Mouse (Mus musculus) intestine, postnatal 0 days (tissue): Measurements from ENCODE around the gene Taf6l. TPM values are rescaled to one million over a fixed set of nuclear protein-coding genes. Genes with fewer than 3 reads are reported as not detected.
"Not testable (repeated sequence)": the region's sequence is repeated elsewhere in the genome, so short reads cannot be mapped to it uniquely, and the experiment has no call there.

Experiments used
- ATAC-seq: fragments of 200-750 bp; cut with Nextera tagmentation; 2 replicates; pipeline ENCODE4 v1.8.0; 2017; ENCODE audit warnings: mild to moderate bottlenecking, moderate TSS enrichment, moderate library complexity
- H3K27ac ChIP-seq: fragments of 300-500 bp; sonication (generic); 2 replicates; pipeline ENCODE4 v1.5.1; 2014; ENCODE audit warnings: mild to moderate bottlenecking, low read depth, low read length, moderate library complexity
- H3K27me3 ChIP-seq: fragments of 300-500 bp; sonication (generic); replicated peaks from 2 replicates; pipeline ENCODE4 v1.6.1; 2014; ENCODE audit warnings: low read length, mixed read lengths; ENCODE audit not compliant: control insufficient read depth, insufficient read depth
- H3K36me3 ChIP-seq: fragments of 300-500 bp; sonication (generic); 2 replicates; pipeline ENCODE4 v1.6.1; 2014; ENCODE audit warnings: mild to moderate bottlenecking, moderate library complexity; ENCODE audit not compliant: control insufficient read depth, insufficient read depth
- H3K4me1 ChIP-seq: fragments of 300-500 bp; sonication (generic); replicated peaks from 2 replicates; pipeline ENCODE4 v1.6.1; 2014; ENCODE audit warnings: antibody characterized with exemption, low read length, mixed read lengths; ENCODE audit not compliant: control insufficient read depth, insufficient read depth
- H3K4me2 ChIP-seq: fragments of 300-500 bp; sonication (generic); replicated peaks from 2 replicates; pipeline ENCODE4 v1.6.1; 2014; ENCODE audit warnings: low read depth, mild to moderate bottlenecking, moderate library complexity
- H3K4me3 ChIP-seq: fragments of 300-500 bp; sonication (generic); 2 replicates; pipeline ENCODE4 v1.5.1; 2014; ENCODE audit warnings: low read depth, low read length
- H3K9ac ChIP-seq: fragments of 300-500 bp; sonication (generic); 2 replicates; pipeline ENCODE4 v1.6.1; 2014; ENCODE audit warnings: mild to moderate bottlenecking, low read depth, low read length
- H3K9me3 ChIP-seq: fragments of 300-500 bp; sonication (generic); 2 replicates; pipeline ENCODE4 v1.6.1; 2016; ENCODE audit warnings: mixed run types; ENCODE audit not compliant: control insufficient read depth
- CTCF ChIP-seq: sonication (generic); IDR thresholded peaks from 2 replicates; pipeline ENCODE4 v1.5.1; 2016; ENCODE audit warnings: low read depth, mild to moderate bottlenecking, control low read depth, antibody characterized with exemption, moderate library complexity
- WGBS: fragments of 180-500 bp; shearing (Covaris S2); extraction: QIAGEN DNeasy Blood & Tissue Kit; methylation state at CpG from one replicate; pipeline ENCODE4 v1.1.7; 2014; 5-methylcytosine and 5-hydroxymethylcytosine counted together
- polyA plus RNA-seq: library from polyadenylated mRNA; unstranded; fragments of >200 nt; fragmentation: Nextera tagmentation; extraction: Ambion mirVana; gene quantifications from 2 replicates; pipeline ENCODE4 v1.2.1, GENCODE M21; 2015

The Taf6l gene
- polyA plus RNA-seq, 1 experiment from 2014 or later = 12.0 TPM

DNA sequence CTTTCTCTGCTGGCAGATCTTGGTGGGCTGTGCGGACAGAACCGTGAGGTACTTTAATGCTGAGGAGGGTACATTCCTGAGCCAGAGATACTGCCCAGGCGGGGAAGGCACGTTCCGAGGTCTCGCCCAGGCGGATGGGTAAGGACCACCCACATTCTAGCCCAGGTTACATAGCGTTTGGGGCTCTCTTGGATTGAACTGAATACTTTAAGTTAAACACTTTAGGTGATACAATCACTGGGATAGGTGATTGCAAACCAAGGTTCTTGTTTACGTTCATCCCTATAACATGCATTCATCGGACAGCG, 50.1 kb downstream of the Taf6l start:
- no peaks in the 10 kb centered on the region for H3K27me3 ChIP-seq
- peaks cover 27% of the 10 kb centered on the region for H3K36me3 ChIP-seq
- H3K4me1 ChIP-seq = no peaks in the 10 kb centered on the region
- peak overlapping the region; percentile 71 for H3K9ac ChIP-seq
- ATAC-seq = peak; percentile 38; the same call in 1 of the 2 replicates
- no peak for TF ChIP-seq CTCF
- H3K4me2 ChIP-seq = peak overlapping the region; percentile 95
- peak overlapping the region; percentile 74 for H3K27ac ChIP-seq
- H3K9me3 ChIP-seq = no peaks in the 10 kb centered on the region
- peak overlapping the region; percentile 94 for H3K4me3 ChIP-seq
- 1% methylated on average over 11 of the region's 11 CpGs for WGBS

DNA sequence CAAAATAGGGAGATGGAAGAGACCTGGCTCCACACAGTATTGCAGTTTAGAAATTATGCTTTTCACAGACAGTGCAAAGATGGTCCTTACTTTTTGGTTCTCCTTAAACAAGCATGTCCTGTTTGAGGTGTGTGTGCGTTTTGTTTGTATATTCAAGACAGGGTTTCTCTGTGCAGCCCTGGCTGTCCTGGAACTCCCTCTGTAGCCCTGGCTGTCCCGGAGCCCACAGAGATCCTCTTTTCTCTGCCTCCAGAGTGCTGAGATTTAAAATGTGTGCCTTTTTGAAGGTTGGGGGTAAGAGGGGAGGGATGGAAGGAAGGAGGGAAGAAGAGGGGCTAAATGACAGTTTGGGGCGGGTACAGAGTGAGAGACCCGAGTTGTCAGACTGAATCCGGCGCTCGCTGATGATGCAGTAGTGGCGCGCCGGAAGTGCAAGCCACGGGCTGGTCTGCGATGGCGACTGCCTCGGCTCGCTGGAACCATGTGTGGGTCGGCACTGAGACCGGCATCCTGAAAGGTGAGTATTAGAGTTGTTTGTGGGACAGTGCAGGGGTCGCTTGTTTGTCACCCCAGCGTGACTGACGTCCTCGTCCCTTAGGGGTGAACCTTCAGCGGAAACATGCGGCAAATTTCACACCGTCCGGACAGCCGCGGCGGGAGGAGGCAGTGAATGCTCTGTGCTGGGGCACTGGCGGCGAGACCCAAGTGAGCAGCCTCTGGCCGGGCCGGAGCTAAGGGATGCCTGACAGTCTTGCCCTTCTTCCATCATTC, 50.6 kb downstream of the Taf6l start, which contains the start of gene Wdr74:
Gene Wdr74 (plus strand): TSS at position 439 of the 771 bp plus-strand sequence.
- Histone ChIP-seq H3K36me3 (peaks cover 27% of the 10 kb centered on the region), H3K27me3 (no peaks in the 10 kb centered on the region), H3K4me3 (peak within 1 kb of the TSS; percentile 94), H3K27ac (peak within 1 kb of the TSS; percentile 74), H3K4me1 (no peaks in the 10 kb centered on the region), H3K9me3 (no peaks in the 10 kb centered on the region), H3K4me2 (peak within 1 kb of the TSS; percentile 95), H3K9ac (peak within 1 kb of the TSS; percentile 71)
- no peak for TF ChIP-seq CTCF
- WGBS = under 1% methylated on average over 32 of the region's 32 CpGs
- ATAC-seq = peak; percentile 87

GRCm38 (mm10) chr19:8734334-8734733, 51.9 kb downstream of the Taf6l start:
- no peak for TF ChIP-seq CTCF
- Histone ChIP-seq H3K36me3 (peaks cover 14% of the 10 kb centered on the region), H3K4me2 (no peak overlapping the region), H3K4me3 (no peak overlapping the region), H3K9me3 (no peaks in the 10 kb centered on the region), H3K27me3 (no peaks in the 10 kb centered on the region), H3K9ac (no peak overlapping the region), H3K27ac (no peak overlapping the region), H3K4me1 (no peaks in the 10 kb centered on the region)
- no peak for ATAC-seq
- WGBS = 59% methylated on average over 3 of the region's 3 CpGs

DNA sequence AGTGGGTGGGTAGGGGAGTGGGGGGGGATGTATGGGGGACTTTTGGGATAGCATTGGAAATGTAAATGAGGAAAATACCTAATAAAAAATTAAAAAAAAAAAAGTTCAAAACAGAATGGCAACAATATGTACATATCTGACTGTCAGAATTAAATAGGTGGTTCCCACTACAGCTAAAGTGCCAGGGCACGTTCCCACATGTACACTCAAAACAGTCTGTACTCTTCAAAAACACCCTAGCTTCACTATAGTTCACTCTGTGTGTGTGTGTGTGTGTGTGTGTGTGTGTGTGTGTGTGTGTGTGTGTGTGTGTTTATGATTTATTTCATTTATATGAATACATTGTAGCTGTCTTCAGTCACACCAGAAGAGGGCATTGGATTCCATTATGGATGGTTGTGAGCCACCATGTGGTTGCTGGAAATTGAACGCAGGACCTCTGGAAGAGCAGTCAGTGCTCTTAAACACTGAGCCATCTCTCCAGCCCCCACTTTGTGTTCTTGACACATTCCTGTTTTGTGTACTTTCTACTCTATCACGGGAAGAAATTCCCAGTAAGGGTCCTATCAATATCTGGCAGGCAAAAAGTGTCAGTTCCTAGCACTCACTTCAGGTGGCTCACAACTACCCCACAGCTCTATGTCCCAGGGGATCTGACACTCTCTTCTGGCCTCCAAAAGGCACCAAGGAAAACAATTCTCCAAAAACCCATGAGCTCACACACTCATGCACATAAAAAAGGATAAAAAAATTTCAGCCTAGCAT, 57.7 kb downstream of the Taf6l start:
- H3K27me3 ChIP-seq, H3K4me2 ChIP-seq, H3K4me1 ChIP-seq, H3K9me3 ChIP-seq, H3K9ac ChIP-seq, H3K4me3 ChIP-seq, ATAC-seq, H3K27ac ChIP-seq: not testable (repeated sequence)
- WGBS = 46% methylated on average over 3 of the region's 3 CpGs
- H3K36me3 ChIP-seq = peaks cover 26% of the 10 kb centered on the region

DNA sequence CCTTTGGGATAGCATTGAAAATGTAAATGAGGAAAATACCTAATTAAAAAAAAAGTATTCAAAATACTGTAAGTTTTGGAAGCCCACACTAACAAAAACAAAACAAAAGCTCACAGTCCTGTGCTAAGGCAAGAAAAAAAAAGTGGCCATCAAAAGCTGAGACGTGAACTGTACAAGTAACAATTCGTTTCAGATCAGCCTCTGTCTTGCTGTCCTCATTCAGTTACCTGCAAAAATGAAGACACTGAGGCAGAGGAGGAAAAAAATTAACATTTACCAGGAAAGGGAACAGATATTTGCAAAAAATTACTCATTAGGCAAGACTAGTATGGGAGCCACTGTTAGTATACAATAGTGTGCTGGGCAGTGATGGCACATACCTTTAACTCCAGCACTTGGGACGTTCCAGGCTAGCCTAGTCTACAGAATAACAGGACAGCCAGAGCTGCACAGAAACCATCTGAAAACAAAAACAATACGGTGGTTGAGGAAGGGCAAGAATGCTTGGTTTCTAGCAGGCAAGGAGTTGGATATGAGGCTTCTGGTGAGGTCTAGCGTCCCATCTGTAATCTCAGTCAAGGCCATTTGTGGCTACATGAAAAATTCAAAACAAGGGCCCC, 58.6 kb downstream of the Taf6l start:
- H3K9me3 ChIP-seq = no peaks in the 10 kb centered on the region
- peaks cover 26% of the 10 kb centered on the region for H3K36me3 ChIP-seq
- no peak for ATAC-seq
- H3K27ac ChIP-seq = no peak overlapping the region
- no peak overlapping the region for H3K9ac ChIP-seq
- 22% methylated on average over 5 of the region's 5 CpGs for WGBS
- no peaks in the 10 kb centered on the region for H3K27me3 ChIP-seq
- no peak for TF ChIP-seq CTCF
- H3K4me1 ChIP-seq = no peaks in the 10 kb centered on the region
- no peak overlapping the region for H3K4me2 ChIP-seq
- H3K4me3 ChIP-seq = no peak overlapping the region
